Mouse (Mus musculus) liver, embryonic 16.5 days (tissue): ENCODE data around the gene Dlgap1. TPM values are rescaled to one million over a fixed set of nuclear protein-coding genes. Genes with fewer than 3 reads are reported as not detected.

ENCODE experiments used
- ATAC-seq: fragments of 200-750 bp; cut with Nextera tagmentation; 2 replicates; pipeline ENCODE4 v1.8.0; 2017; ENCODE audit warnings: low read depth, mild to moderate bottlenecking, moderate number of reproducible peaks, moderate library complexity
- H3K27ac ChIP-seq: fragments of 300-500 bp; sonication (generic); 2 replicates; pipeline ENCODE4 v1.5.1; 2014; ENCODE audit warnings: mild to moderate bottlenecking, low read length
- H3K27me3 ChIP-seq: fragments of 300-500 bp; sonication (generic); 2 replicates; pipeline ENCODE4 v1.6.1; 2014; ENCODE audit warnings: low read depth, low read length, mixed read lengths; ENCODE audit not compliant: control insufficient read depth, insufficient read depth
- H3K36me3 ChIP-seq: fragments of 300-500 bp; sonication (generic); 2 replicates; pipeline ENCODE4 v1.6.1; 2014; ENCODE audit warnings: mild to moderate bottlenecking; ENCODE audit not compliant: control insufficient read depth, insufficient read depth
- H3K4me1 ChIP-seq: fragments of 300-500 bp; sonication (generic); 2 replicates; pipeline ENCODE4 v1.6.1; 2014; ENCODE audit warnings: low read depth, low read length, mixed read lengths; ENCODE audit not compliant: control insufficient read depth
- H3K4me2 ChIP-seq: fragments of 300-500 bp; sonication (generic); 2 replicates; pipeline ENCODE4 v1.6.1; 2014; ENCODE audit warnings: low read depth, low read length, mixed read lengths
- H3K4me3 ChIP-seq: fragments of 300-500 bp; sonication (generic); 2 replicates; pipeline ENCODE4 v1.5.1; 2014; ENCODE audit warnings: low read depth, mild to moderate bottlenecking, low read length
- H3K9ac ChIP-seq: fragments of 300-500 bp; sonication (generic); 2 replicates; pipeline ENCODE4 v1.6.1; 2014; ENCODE audit warnings: low read depth, low read length
- H3K9me3 ChIP-seq: fragments of 300-500 bp; sonication (generic); replicated peaks from 2 replicates; pipeline ENCODE4 v1.6.1; 2016; ENCODE audit warnings: low read length; ENCODE audit not compliant: control insufficient read depth
- WGBS: fragments of 180-500 bp; shearing (Covaris S2); extraction: QIAGEN DNeasy Blood & Tissue Kit; methylation state at CpG from one replicate; pipeline ENCODE4 v1.1.7; 2014; ENCODE audit not compliant: insufficient replicate concordance; 5-methylcytosine and 5-hydroxymethylcytosine counted together
- polyA plus RNA-seq: library from polyadenylated mRNA; unstranded; fragments of >200 nt; fragmentation: Nextera tagmentation; extraction: Ambion mirVana; gene quantifications from 2 replicates; pipeline ENCODE4 v1.2.1, GENCODE M21; 2015

Gene Dlgap1
- polyA plus RNA-seq, 1 experiment from 2014 or later, result 0.09 TPM

DNA sequence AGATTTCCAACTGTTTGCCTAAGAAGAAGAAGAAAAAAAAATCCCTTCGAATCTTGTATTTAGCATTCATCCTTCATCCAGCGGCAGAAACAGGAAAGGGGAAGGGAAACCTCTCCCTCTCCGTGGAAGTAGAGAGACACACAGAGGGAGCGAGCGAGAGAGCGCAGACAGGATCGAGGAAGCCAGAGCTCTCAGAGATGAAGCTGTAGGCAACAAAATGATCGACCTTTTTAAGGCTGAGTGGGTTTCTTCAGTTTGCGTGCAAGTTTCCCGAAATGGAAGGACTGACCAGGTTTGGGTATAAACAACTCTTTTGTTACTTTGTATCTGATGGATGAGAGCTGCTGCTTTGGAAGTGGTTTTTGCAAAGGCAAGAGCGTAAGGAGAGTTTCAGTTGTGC, 553.1 kb downstream of the Dlgap1 start:
- H3K27me3 ChIP-seq, result no peaks in the 10 kb centered on the region
- H3K4me3 ChIP-seq, result no peak overlapping the region
- H3K9me3 ChIP-seq, result no peaks in the 10 kb centered on the region
- ATAC-seq, result no peak
- H3K4me2 ChIP-seq, result no peak overlapping the region
- no peaks in the 10 kb centered on the region for H3K4me1 ChIP-seq
- WGBS, result 41% methylated on average over 11 of the region's 11 CpGs
- H3K36me3 ChIP-seq, result no peaks in the 10 kb centered on the region
- no peak overlapping the region for H3K9ac ChIP-seq
- no peak overlapping the region for H3K27ac ChIP-seq

DNA sequence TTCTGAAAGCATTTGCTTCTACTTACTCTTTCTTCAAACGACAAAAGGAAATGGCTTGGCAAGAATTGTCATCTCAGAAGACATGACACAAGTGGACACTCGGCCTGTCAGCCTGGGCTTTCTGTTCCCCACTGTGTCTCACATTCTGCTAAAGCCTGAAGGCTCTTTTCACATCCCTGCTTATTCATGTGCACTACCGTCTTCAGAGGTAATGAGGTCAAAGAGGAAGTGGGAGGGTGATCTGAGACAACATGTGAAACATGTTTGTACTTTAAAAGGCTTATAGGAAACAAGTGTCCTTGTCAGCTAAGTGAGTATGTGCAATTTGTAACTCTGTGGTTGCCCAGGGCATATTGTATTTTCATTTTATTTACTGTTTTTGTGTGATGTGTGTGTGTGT, 557.1 kb downstream of the Dlgap1 start:
- no peak overlapping the region for H3K4me3 ChIP-seq
- H3K9me3 ChIP-seq, result no peaks in the 10 kb centered on the region
- no peaks in the 10 kb centered on the region for H3K4me1 ChIP-seq
- H3K4me2 ChIP-seq, result no peak overlapping the region
- no peak overlapping the region for H3K9ac ChIP-seq
- H3K27me3 ChIP-seq, result no peaks in the 10 kb centered on the region
- H3K27ac ChIP-seq, result no peak overlapping the region
- 24% methylated on average over 3 of the region's 3 CpGs for WGBS
- no peak for ATAC-seq
- H3K36me3 ChIP-seq, result no peaks in the 10 kb centered on the region

DNA sequence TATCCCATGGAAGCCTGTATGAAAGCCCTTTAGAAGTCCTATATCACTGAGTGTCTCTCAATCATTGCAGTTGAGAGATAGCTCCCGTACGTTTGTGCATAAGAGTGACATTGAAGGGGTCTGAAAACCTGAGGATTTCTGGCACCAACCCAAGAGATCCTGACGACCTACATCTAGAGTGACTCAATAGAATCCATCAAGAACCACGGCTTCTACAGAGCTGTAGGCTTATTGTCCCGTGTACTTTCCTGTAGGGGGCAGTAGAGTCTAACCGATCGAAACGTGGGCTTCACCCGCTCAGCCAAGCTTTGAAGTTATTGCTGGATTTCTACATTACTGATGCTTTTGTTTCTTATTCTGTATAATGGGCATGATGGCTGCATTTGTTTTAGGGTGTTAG, 558.2 kb downstream of the Dlgap1 start:
- 19% methylated on average over 9 of the region's 9 CpGs for WGBS
- Histone ChIP-seq H3K4me1 (no peaks in the 10 kb centered on the region), H3K4me2 (no peak overlapping the region), H3K36me3 (no peaks in the 10 kb centered on the region), H3K9ac (no peak overlapping the region), H3K9me3 (no peaks in the 10 kb centered on the region), H3K4me3 (no peak overlapping the region), H3K27me3 (no peaks in the 10 kb centered on the region), H3K27ac (no peak overlapping the region)
- ATAC-seq, result no peak

DNA sequence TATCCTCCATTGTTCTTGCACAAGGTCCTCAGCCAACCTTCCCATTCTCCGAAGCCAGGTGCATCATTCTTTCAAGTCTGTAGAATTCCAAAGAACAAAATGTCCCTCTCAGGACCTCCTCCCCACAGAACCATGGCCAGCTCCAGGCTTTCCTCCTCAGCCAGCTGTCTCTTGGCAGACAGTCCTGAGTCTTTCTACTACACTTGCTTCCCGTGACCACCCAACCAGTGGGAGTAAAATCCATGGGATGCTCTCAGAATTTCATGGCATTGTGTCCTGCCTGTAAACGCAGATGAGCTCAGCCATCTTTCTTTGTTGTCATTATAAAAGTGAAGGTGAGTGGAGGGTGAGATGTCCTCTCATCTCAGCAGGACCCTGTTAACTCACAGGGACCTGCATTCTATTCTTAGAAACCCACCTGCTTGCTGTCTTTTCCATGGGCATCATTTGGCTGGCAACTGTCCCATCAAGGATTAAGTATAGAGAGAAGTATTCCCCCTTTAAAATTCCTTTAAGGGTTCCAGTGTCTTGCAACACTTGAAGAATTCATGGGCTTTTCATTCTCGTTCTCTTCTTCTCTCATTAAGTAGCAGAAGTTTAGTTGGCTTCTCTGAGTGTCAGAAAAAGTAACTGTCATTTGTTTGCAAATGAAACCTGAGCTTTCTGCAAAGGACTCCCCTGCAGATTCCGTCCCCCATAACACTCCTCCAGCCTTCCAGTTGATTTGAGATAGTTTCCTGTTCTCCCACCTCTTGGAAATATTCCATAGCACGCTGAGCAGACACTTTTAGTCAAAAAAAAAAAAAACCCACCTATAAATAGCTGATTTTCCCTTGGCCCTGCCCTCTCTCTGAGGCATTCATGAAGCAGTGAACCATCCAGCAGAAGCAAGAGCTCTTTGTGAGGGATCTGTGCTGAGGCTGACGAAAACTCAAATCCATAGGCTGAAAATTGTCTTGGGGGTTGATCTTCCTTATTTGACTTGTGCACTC, 559.6 kb downstream of the Dlgap1 start:
- no peak overlapping the region for H3K4me2 ChIP-seq
- H3K4me1 ChIP-seq, result no peaks in the 10 kb centered on the region
- H3K9me3 ChIP-seq, result no peaks in the 10 kb centered on the region
- WGBS, result 36% methylated on average over 7 of the region's 7 CpGs
- no peak for ATAC-seq
- H3K27me3 ChIP-seq, result no peaks in the 10 kb centered on the region
- no peak overlapping the region for H3K27ac ChIP-seq
- H3K4me3 ChIP-seq, result no peak overlapping the region
- H3K9ac ChIP-seq, result no peak overlapping the region
- H3K36me3 ChIP-seq, result no peaks in the 10 kb centered on the region

DNA sequence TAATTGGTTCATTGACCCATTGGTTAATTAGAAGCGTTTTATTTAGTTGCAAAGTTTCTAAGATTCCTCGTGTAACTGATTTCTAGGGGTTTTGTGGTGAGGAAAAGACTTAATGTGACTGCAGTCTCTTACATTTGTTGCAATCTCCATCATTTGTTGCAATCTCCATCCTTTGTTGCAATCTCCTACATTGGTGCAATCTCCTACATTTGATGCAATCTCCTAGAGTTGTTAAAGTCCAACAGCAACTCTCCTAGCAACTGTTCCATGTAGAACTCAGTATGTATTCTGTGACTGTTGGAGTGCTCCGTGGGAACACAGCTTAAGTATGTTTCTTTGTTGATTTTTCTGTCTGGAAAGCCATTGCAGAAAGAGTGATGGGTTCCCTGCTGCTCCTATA, 565.4 kb downstream of the Dlgap1 start:
- no peaks in the 10 kb centered on the region for H3K9me3 ChIP-seq
- no peak overlapping the region for H3K27ac ChIP-seq
- H3K27me3 ChIP-seq, result no peaks in the 10 kb centered on the region
- WGBS, result 38% methylated on average over 3 of the region's 3 CpGs
- no peaks in the 10 kb centered on the region for H3K36me3 ChIP-seq
- H3K4me3 ChIP-seq, result no peak overlapping the region
- no peak overlapping the region for H3K4me2 ChIP-seq
- ATAC-seq, result no peak
- no peak overlapping the region for H3K9ac ChIP-seq
- H3K4me1 ChIP-seq, result no peaks in the 10 kb centered on the region

DNA sequence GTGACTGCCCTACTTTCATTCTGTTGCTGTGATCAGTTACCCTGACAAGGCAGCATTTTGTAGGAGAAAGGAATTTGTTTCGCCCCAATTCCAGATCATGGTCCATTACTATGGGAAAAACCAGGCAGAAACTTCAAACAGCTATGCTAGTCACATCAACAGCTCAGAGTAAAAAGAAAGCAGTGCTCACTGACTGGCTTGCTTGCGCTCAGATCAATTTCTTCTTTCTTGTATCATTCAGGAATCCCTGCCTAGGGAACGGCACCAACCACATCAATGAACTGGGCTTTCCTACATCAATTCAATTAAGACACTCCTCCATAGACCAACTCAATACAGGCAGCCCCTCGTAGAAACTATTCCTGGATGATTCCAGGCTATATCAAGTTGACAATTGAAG, 572.9 kb downstream of the Dlgap1 start:
- 57% methylated on average over 4 of the region's 4 CpGs for WGBS
- Histone ChIP-seq H3K27ac (no peak overlapping the region), H3K36me3 (no peaks in the 10 kb centered on the region), H3K4me1 (no peaks in the 10 kb centered on the region), H3K9me3 (no peaks in the 10 kb centered on the region), H3K27me3 (no peaks in the 10 kb centered on the region), H3K9ac (no peak overlapping the region), H3K4me2 (no peak overlapping the region), H3K4me3 (no peak overlapping the region)
- no peak for ATAC-seq

DNA sequence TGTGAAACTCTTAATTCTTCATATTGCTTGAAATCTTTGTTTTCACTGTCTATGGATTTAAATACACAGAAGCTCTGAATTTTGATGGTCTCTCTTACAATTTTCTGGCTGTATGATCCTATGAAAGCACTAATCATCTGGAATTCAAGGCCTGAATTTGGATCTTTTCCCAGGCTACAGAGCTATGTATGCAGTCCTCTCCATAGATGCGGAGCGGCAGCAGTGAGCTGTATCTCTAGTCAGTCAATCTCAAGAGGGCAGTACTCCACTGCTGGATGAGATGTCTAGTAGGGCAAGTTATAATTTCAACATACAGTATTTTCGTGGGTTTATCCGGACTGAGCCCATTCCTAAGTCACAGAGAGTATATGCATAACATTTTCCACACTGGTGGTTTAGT, 581.9 kb downstream of the Dlgap1 start:
- Histone ChIP-seq H3K9ac (no peak overlapping the region), H3K27me3 (no peaks in the 10 kb centered on the region), H3K4me1 (no peaks in the 10 kb centered on the region), H3K4me2 (no peak overlapping the region), H3K27ac (no peak overlapping the region), H3K9me3 (no peaks in the 10 kb centered on the region; the same call in 1 of the 2 replicates), H3K4me3 (no peak overlapping the region), H3K36me3 (no peaks in the 10 kb centered on the region)
- WGBS, result 63% methylated on average over 4 of the region's 4 CpGs
- no peak for ATAC-seq

DNA sequence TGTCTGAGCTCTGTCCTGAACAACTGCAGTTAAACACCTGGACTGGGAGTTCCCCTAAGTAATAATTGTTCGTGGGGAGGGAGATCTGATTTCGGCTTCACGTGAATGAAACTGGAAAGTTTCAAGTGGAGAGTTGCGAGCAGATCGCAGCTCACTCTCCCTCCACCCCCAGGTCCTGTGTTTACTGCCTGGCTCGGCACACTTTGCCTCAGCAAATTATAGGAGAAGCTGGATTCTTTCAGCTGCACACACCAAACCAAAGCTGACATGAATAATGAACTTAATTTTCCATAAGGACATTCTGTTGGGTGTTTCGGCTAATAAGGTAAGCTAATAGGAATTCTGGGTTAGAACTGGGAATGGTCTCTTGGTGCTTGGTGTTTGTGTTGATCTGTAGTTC, 592.7 kb downstream of the Dlgap1 start:
- Histone ChIP-seq H3K9me3 (no peaks in the 10 kb centered on the region; the same call in 1 of the 2 replicates), H3K27me3 (no peaks in the 10 kb centered on the region), H3K27ac (no peak overlapping the region), H3K36me3 (no peaks in the 10 kb centered on the region), H3K4me3 (no peak overlapping the region), H3K4me2 (no peak overlapping the region), H3K4me1 (no peaks in the 10 kb centered on the region), H3K9ac (no peak overlapping the region)
- ATAC-seq, result no peak
- 68% methylated on average over 7 of the region's 7 CpGs for WGBS

DNA sequence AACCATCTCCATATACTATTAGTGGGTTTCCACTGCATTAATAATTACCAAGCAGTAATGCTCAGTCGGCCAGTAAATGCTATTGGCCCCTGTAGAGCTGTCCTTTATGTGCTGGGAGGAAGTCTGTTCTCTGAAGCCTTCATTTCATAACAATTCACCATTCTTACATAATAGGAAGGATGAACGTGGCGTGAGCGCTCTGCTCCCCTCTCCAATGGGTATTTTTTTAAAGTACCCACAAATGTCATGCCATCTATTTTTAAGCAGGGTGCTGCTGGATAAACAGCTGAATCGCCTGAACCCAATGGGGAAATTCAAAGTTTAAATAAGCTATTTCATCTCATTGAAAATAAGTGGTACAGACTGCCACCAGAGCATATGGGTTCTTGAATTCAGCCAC, 602.0 kb downstream of the Dlgap1 start:
- Histone ChIP-seq H3K4me1 (no peaks in the 10 kb centered on the region), H3K4me3 (no peak overlapping the region), H3K9ac (no peak overlapping the region), H3K27me3 (no peaks in the 10 kb centered on the region), H3K4me2 (no peak overlapping the region), H3K27ac (no peak overlapping the region), H3K9me3 (no peaks in the 10 kb centered on the region), H3K36me3 (no peaks in the 10 kb centered on the region)
- ATAC-seq, result no peak
- 41% methylated on average over 5 of the region's 5 CpGs for WGBS
